Mouse (Mus musculus) 3T3-L1 (cell line): ENCODE results near the gene Atp2a2.
A peak's percentile ranks its signal among the peaks of the same experiment; 100 is the strongest.

ENCODE experiments used
- DNase-seq: peaks from one replicate; pipeline ENCODE4 v3.0.0-alpha.2; 2015; ENCODE audit warnings: low read depth, low spot score

Gene Atp2a2

DNA sequence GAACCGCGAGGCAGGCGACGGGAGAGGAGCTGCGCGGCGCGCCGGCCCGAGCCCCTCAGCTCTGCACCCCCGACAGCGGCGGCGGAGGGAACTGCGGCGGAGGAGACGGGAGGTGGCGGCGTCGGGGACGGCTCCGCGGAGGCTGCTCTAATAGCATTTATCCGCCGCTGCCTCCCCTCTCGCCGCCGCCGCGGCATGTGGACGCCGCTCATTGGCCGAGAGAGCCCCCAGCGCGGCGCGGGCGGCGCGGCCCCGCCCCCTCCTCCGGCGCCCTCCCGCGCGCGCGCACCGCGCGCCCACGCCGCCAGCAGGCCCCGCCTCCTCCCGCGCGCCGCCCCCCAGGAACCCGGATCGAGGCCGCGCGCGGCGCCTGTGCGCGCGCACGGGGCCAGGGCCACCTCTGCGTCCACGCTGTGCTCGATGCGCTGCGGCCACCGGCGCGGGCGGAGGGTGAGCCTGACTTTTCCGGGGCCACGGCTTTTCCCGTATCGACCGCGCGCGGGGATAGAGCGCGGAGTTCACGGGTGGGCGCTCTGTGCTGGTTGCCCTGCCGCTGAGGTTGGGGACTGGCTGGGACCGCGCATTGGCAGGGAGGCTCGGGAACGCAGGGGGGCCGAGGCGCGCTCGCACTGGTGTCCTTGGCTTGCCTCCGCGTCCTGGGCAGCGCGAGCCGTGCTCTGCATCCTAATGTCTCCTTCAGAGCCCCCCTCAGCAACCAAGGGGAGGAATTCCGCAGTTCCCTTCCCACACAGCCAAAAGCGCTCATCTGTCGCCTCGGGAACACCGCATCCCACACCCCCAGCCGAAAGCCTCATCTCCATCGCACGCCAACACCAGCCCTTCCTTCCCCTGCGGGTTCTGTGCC lies at the start of gene Atp2a2:
Gene Atp2a2, minus strand, starts transcription at position 149 of the 865 bp plus-strand sequence.
- DNase-seq: peak; percentile 79

DNA sequence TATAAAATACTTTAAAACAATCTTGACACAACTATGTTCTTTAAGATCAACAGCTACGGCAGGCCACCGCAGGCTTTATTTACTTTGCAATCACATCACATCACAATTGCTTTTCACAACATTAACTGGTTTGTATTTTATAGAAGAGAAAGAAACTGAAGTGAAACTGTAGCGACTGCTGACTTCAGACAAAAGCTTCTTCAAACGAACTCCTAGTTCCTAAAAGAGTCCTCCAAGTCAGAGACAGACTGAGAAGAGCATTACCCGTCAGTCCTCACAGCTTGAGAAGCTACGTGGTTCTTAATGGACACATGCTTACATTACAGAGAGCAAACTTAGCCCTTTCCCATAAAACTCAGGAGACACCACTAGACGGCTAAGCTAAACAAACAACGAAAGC lies 48.4 kb upstream of the Atp2a2 start:
- DNase-seq: no peak

DNA sequence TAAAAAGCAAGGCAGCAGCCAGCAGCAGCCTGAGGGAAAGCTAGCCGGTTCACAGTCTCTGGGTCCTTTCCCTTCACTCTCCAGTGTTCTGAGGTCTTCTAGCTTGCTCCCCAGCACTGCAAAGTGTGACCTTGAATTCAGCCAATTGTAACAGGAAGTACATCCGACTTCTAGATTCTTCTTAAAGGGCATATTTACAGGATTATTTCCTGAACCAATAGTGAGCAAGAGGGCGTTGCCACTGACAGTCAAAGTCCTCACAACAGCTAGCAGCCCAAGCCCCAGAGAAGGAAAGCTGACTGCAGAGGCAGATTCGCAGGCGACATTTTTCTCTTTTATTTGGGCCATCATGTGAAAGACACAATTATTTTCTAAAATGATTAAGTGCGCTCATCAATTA lies 46.6 kb upstream of the Atp2a2 start:
- peak; percentile 33 for DNase-seq

DNA sequence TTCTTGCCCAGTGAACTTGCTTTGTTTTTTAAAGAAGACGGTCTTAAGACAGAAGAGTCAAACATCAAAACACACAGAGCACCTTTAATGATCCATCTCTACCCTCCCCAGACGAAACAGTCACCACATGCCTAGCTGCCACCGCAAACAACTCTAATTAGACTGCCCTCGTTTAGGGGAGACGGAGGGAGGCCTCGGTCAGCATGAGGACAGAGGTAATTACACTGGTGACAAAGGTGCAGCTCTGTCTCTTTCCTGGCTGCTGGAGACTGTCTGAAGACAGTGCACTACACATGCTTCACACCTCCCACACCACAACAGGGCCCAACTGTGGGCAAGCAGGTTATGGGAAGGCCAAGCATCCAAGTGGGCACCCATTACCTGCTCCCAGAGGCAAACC lies 45.8 kb upstream of the Atp2a2 start:
- peak; percentile 5 for DNase-seq

DNA sequence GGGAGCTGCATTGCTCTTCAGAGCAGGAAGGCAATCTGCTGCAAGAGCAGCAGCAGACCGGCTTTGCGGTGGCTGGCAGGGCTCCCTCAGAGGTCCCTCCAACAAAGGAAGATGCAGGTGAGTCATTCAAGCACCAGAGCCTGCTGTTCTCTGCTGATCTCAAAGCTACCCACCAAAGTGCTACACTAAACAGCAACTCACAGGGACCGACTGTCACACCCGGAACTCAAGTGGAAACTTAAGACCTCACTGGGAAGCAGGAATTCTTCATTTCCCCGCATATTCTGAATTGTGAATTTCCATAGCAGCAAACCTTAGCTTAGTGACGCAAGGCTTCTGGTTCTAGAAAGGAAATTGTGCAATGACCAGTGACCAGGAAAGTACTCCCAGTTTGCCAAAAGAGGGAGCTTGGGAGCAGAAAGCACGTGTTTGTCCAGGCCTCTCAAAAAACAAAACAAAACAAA lies 45.3 kb upstream of the Atp2a2 start:
- DNase-seq: peak; percentile 93

DNA sequence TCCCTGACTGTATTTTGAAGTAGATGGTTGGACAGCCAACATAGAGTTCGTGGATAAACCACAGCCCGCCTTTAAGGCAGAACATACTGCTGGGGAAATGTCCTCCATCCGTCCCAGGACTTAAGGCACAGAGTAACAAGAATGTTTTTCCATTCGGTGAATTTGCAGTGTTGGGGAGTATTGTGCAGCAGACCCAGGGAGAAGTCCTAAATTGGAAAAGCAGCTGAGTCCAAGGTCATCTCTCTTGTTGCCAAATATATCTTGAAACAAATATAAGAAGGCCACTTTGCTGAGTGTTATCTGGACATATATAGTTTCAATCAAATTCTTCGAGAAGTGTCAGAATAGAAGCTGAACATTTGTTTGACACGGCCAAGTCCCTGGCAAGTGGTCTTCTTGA lies 41.4 kb upstream of the Atp2a2 start:
- no peak for DNase-seq

GRCm38 (mm10) chr5:122541871-122542270 lies 39.8 kb upstream of the Atp2a2 start:
- DNase-seq: no peak

GRCm38 (mm10) chr5:122538077-122538476 lies 36.1 kb upstream of the Atp2a2 start:
- no peak for DNase-seq

DNA sequence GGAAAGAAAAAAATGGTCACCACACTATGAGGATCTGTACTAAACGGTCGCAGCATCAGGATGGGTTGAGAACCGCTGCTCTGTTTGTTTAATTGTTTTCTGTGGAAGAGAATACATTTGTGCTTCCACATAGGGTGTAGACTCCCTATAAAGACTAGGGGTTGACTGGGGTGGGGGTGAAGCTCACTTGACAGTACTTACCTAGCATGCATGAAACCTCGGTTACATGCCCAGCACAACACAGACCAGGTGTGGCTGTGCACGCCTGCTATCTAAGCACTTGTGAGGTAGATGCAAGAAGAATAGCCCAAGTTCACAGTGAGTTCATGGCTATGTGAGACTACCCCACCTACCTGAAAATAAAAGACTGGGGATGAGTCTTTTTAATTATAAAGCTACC lies 35.6 kb upstream of the Atp2a2 start:
- no peak for DNase-seq

- no peak for DNase-seq
Observed at GRCm38 (mm10) chr5:122533884-122534283, 31.9 kb upstream of the Atp2a2 start.

DNA sequence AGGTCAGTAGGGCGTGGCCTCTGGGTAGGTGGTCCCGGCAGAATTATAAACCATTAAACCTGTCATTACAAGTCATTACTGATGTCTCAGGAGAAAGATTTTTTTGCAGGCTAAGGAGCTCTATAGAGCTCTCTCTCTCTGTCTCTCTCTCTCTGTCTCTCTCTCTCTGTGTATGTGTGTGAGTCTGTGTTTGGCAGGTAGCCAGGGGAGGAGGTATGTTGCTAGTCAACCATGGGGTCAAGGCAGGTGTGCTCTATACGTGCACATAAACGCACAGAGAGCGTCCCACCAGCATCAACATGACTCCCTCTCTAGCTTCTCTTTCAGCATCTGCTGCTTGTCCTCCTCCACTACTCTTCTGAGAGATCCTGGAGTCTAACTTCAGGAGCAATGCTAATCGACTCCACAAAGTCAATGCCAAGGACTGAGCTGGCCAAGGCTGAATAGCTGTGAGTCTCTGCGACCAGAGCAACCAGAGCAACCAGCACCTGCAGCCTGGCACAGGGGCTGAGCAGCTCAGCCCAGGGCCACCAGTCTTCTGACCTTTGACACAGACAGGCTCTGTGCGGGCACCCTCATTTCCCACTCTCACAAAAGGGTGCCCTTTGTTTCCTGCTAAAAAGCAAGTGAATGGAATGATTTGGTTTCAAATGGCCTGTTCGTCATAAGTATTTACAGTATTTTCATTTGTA lies 28.0 kb upstream of the Atp2a2 start:
- DNase-seq: no peak

DNA sequence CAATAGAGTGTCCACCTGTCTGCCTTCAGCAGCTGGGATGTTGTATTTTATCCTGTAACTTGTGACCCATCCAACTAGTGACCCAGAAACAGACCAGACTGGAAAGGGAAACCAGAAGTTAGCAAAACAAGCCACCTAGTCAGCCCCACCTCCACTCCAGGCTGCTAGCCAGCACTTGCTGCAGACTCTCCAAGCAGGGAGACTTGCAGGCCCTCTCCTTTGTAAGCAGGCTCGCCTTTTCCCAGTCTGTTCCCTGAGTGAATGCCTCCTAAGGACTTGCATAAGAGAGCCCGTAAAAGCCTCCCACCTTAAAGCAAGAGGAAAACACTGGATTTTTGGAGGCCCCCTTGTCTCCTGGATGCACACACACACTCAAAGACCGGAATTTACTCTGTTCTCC lies 27.3 kb upstream of the Atp2a2 start:
- DNase-seq: peak; percentile 36

- no peak for DNase-seq
Observed at GRCm38 (mm10) chr5:122528591-122528990, 26.6 kb upstream of the Atp2a2 start.

DNA sequence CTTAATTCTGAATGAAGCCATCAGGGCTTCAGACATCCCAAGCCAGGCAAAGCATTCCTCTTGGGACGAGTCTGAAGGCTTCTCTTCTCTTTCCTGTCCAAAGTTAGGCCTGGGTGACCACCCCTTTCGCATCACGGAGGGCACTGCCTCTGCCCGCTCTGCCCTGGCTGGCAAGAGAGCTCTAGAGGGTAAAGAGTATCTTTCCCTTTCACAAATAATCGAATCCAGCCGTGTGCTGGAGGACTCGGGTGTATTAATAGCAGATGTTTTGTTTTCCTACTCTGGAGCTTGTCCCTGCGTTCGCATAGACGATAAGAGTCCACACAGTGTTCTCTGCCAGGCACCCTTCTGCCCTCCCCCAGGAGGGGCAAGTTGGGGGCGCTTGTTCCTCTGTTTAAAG lies 25.7 kb upstream of the Atp2a2 start:
- peak; percentile 18 for DNase-seq

- no peak for DNase-seq
Observed at GRCm38 (mm10) chr5:122526878-122527730, 25.1 kb upstream of the Atp2a2 start.

DNA sequence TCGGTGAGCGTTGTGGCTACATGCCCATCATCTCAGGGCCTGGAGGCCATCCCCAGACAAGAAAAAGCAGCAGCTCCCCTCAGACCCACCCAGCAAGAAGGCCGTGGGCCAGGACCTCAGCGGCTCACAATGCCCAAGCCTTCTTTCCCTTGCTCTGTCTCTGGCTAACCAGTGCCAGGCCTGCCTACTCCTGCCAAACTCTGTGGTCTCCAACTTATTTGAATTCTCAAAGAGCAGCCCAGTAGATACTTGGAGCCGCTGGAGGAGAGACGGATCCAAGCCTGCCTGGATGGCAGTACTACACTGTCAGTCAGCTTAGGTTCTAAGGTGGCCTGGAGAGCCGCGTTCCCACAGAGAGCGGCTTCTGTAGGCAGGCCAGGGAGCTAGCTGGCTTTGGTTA lies 24.4 kb upstream of the Atp2a2 start:
- DNase-seq: no peak

DNA sequence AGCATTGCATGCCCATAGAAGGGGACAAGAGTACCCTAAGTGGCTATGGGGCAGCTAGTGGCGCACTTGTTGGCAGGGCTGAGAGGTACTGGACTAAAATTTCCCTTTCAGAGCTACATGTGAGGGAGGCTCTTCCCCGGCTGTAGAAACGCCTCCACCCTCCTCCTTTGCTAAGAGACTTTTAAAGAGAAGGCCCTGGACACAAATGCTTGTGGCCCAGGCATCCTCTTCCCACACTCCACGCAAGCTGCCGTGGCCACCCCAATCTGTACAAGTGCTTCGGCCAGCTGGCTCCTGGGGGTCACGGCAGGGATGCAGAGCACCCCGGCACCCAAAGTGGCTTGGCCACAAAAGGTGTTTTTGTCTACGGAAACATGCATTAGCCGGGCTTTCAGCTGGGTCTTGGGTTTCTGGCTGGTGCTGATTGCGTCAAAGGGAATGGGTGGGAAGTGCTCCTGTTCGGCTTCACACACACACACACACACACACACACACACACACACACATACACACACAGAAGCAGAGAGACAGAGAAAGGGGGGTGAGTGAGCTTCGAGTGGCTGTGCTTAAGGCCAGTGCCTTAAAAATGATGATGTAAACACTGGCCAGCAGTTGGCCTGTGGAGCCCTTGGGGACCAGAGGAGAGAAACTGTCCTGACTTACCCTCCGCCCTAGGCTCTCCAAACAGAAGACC lies 23.4 kb upstream of the Atp2a2 start:
- no peak for DNase-seq

DNA sequence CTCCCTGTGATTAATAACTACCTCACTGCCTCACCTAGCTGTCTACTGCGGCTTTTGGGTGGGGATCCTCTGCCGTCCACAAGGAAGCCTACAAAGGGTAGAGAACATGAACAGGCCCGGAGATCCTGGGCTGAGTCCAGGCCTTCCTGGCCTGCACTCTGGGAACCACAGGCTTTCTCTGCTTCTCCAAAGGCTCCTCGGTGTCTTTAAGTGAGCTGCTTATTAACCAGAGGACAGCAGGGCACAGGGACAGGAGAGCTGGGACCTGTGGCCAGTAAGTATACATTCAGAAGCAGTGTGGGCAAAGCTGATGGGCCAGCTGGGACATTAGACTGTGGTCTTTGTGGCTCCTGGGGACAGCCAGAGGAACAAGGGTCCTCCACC lies 22.8 kb upstream of the Atp2a2 start:
- DNase-seq: no peak

- DNase-seq: no peak
Observed at GRCm38 (mm10) chr5:122524244-122524643, 22.2 kb upstream of the Atp2a2 start.

DNA sequence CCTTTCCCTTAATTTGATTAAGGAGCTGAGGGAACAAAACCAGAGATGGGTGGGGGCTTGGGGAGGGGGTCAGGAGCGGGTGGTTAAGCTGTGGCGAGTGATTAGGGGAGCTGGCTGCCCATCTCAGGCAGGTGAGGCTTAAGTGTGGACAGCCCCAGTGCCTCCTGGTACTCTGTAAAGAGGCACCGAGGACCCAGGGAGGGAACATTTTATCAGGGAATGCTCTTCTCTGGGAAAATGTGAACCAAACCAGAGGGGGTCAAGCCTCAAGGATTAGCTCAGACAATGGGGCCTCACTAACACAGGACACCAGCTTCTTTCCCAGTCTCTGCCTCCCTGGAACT lies 19.1 kb upstream of the Atp2a2 start:
- no peak for DNase-seq
